Mouse (Mus musculus) R1 (cell line): ENCODE data around the gene Prdm16.

ENCODE experiments used
- DNase-seq: peaks from one replicate; pipeline ENCODE4 v3.0.0-alpha.2; 2018; ENCODE audit warnings: low read depth, low spot score

The Prdm16 gene

DNA sequence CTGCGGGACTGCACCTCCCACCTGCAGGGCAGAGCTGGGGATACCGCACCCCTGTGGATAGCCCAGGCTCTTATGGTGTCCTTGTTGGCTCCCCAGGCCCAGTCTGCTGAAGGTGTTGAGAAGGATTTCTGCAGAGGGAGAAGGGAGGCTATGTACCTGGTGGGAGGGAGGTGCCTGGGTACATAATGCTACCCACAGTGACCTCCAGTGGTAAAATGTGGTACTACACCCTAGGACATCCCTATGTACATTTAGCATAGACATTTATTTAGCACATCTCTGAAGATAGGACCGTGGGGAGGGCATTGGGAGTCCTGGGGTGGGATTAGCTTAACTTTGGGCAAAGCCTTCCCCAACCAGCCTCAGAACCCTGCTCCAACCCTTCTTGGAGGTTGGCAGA is 363.7 kb downstream of the Prdm16 start:
- DNase-seq: peak; percentile 70

DNA sequence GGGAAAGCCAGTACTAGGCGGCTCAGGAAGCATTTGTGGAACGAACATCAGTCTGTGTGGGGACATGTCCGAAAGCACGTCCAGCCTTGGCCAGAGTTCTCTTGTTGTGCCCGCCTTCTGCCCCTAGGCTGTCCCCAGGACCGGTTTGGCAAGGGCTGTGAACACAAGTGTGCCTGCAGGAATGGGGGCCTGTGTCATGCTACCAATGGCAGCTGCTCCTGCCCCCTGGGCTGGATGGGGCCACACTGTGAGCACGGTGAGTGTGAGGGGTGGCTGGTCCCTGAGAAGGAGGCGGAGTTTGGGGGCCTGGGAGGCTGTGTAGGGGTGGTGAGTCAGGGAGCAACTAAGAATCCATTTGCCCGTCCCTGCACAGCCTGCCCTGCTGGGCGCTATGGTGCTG is 367.2 kb downstream of the Prdm16 start:
- DNase-seq: no peak

DNA sequence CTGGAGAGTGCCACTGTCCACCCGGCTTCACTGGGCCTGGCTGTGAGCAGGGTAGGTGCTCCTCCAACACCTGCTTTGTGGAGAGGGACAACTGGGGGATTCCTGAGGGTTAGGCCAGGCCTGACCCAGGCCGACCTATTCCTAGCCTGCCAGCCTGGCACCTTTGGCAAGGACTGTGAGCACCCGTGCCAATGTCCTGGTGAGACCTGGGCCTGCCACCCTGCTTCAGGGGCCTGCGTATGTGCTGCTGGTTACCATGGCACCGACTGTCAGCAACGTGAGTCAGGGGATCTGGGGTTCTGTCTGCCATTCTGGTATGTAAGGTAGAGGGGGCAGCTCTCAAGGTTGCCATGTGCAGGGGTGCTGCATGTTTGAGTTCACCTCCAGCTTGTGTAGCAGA is 369.2 kb downstream of the Prdm16 start:
- no peak for DNase-seq
